ENCODE assay signal across 20 mouse cellular contexts in the genomic region with DNA sequence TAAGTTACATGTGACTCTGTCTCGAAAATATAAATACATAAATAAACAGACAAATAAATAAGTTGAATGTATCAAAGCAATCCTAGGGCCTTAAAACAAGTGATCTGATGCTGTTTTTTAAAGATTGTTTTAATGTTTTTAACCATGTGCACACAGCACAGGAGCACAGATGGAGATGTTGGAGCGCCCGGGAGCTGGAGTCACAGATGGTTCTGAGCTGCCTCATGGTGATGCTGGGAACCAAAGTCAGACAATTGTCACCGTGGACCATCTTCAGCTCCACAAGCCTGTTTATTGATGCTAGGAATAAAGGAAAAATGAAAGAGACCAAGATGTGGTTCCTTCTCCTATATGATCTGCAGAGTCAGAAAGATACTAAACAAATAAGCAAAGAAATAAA. TPM values are rescaled to one million over a fixed set of nuclear protein-coding genes. Genes with fewer than 3 reads are reported as not detected.
DNase-seq lines count a peak whose midpoint lies in the region; ATAC-seq and TF ChIP-seq lines count a peak whose summit lies in the region.
"Had no signal": no experiment of that assay in that cellular context is flagged by ENCODE, and none has a peak within 500 bp of the region (broad histone marks: within the 10 kb centered on the region; RNA-seq: fewer than 3 reads in every experiment).

No protein-coding gene starts in this region.

- no peak for TF ChIP-seq CTCF in brain, embryonic 14.5 days (IDR thresholded peaks at IDR 0.05; ENCODE audit: borderline replicate concordance, extremely low read depth, insufficient read depth, insufficient read length)

- no peaks in the 10 kb centered on the region for H3K36me3 ChIP-seq in heart, embryonic 11.5 days (ENCODE audit: control insufficient read depth, insufficient read depth, low read length)
- H3K36me3 ChIP-seq: embryonic facial prominence, embryonic 10.5 days; embryonic facial prominence, embryonic 12.5 days; forebrain, embryonic 10.5 days; forebrain, embryonic 12.5 days had no signal

- H3K9me3 ChIP-seq in heart, embryonic 11.5 days (replicated peaks; ENCODE audit: control insufficient read depth, low read length), result no peaks in the 10 kb centered on the region
- H3K9me3 ChIP-seq: embryonic facial prominence, embryonic 10.5 days; embryonic facial prominence, embryonic 12.5 days; forebrain, embryonic 10.5 days; forebrain, embryonic 12.5 days had no signal

- peak; percentile 25 for DNase-seq in layer of hippocampus, adult 11-12 months (ENCODE audit: low spot score)
- DNase-seq in layer of hippocampus, adult 9-10 months (ENCODE audit: low spot score), result no peak
- peak; percentile 17 for DNase-seq in brain, embryonic 14.5 days (ENCODE audit: low read depth)
- DNase-seq in layer of hippocampus, adult 8-10 months (ENCODE audit: low spot score in 2 of 2), result peak; percentile 26 to 43
- DNase-seq in layer of hippocampus, postnatal 36 days, result peak; percentile 7 to 35
- DNase-seq: adrenal gland, adult 2 months; adrenal gland, postnatal 10 days; adrenal gland, postnatal 25 days; cerebellum, adult 11-12 months; cerebellum, adult 2 months; cerebellum, adult 9-10 months; cerebellum, postnatal 25 days had no signal

- no peaks in the 10 kb centered on the region for H3K27me3 ChIP-seq in heart, embryonic 11.5 days (ENCODE audit: control insufficient read depth, insufficient read depth, low read length)
- H3K27me3 ChIP-seq: forebrain, embryonic 12.5 days had no signal

- no peak for ATAC-seq in erythroblast, adult 5-6 weeks (replicated peaks; ENCODE audit: low FRiP score, poor library complexity, severe bottlenecking)
- ATAC-seq in heart, embryonic 11.5 days (replicated peaks; ENCODE audit: insufficient number of reproducible peaks, low FRiP score, low TSS enrichment), result no peak
- ATAC-seq: forebrain, embryonic 14.5 days had no signal

- H3K4me1 ChIP-seq in heart, embryonic 11.5 days (ENCODE audit: control insufficient read depth, insufficient read depth, low read length), result no peaks in the 10 kb centered on the region
- H3K4me1 ChIP-seq: embryonic facial prominence, embryonic 10.5 days; embryonic facial prominence, embryonic 12.5 days; forebrain, embryonic 10.5 days; forebrain, embryonic 12.5 days had no signal

- no peak overlapping the region for H3K4me3 ChIP-seq in heart, embryonic 11.5 days (ENCODE audit: low read depth, low read length)
- H3K4me3 ChIP-seq: embryonic facial prominence, embryonic 10.5 days; embryonic facial prominence, embryonic 12.5 days; erythroblast, embryonic 14.5 days; forebrain, embryonic 10.5 days; forebrain, embryonic 12.5 days had no signal

- H3K9ac ChIP-seq in heart, embryonic 11.5 days (ENCODE audit: low read depth, low read length), result no peak overlapping the region
- H3K9ac ChIP-seq: embryonic facial prominence, embryonic 12.5 days; forebrain, embryonic 12.5 days had no signal

- WGBS in heart, embryonic 11.5 days (ENCODE audit: insufficient replicate concordance), result 81% methylated on average over 4 of the region's 4 CpGs

- no peak overlapping the region for H3K27ac ChIP-seq in heart, embryonic 11.5 days (ENCODE audit: low read depth, low read length)
- H3K27ac ChIP-seq: embryonic facial prominence, embryonic 10.5 days; embryonic facial prominence, embryonic 12.5 days; forebrain, embryonic 10.5 days; forebrain, embryonic 12.5 days had no signal

- no peak for TF ChIP-seq POLR2A in brain, embryonic 14.5 days (IDR thresholded peaks at IDR 0.05; ENCODE audit: borderline replicate concordance, extremely low read depth, insufficient read depth, insufficient read length, poor library complexity, severe bottlenecking)

- no peak overlapping the region for H3K4me2 ChIP-seq in heart, embryonic 11.5 days
- H3K4me2 ChIP-seq: embryonic facial prominence, embryonic 12.5 days; forebrain, embryonic 12.5 days had no signal

RNA-seq across cellular contexts. Expression of gene Rnf220, which starts 21.4 kb away (rescaled TPM):
- 159 and 183 TPM in 2 replicates for polyA plus RNA-seq in brain, embryonic 14.5 days (2012; rRNA removed)
- 100 to 1,000 TPM; 171 to 184 (median 178) TPM for total RNA-seq in layer of hippocampus, adult 8-10 months (2022)
- 100 to 1,000 TPM; 164 to 175 TPM for total RNA-seq in layer of hippocampus, postnatal 36 days (2021)
- total RNA-seq in erythroblast, adult 5-6 weeks (2015; ENCODE audit: low replicate concordance), result 6.3 and 19.0 TPM in 2 replicates
- total RNA-seq in erythroblast, adult 5-6 weeks (2017; ENCODE audit: low replicate concordance), result 19.5 and 22.1 TPM in 2 replicates
- 32.4 and 35.4 TPM in 2 replicates for polyA plus RNA-seq in heart, embryonic 11.5 days (2014; fragmentation: Nextera tagmentation; extraction: Ambion mirVana)

RNA-seq across cellular contexts. Expression of gene Eri3, which starts 31.9 kb away (rescaled TPM):
- 187 and 218 TPM in 2 replicates for polyA plus RNA-seq in brain, embryonic 14.5 days (2012; rRNA removed)
- total RNA-seq in layer of hippocampus, adult 8-10 months (2022), result 100 to 1,000 TPM; 182 to 220 (median 203) TPM
- 100 to 1,000 TPM; 183 to 187 TPM for total RNA-seq in layer of hippocampus, postnatal 36 days (2021)
- total RNA-seq in erythroblast, adult 5-6 weeks (2015; ENCODE audit: low replicate concordance), result 20.4 and 21.9 TPM in 2 replicates
- total RNA-seq in erythroblast, adult 5-6 weeks (2017; ENCODE audit: low replicate concordance), result 1.1 and 9.4 TPM in 2 replicates
- polyA plus RNA-seq in heart, embryonic 11.5 days (2014; fragmentation: Nextera tagmentation; extraction: Ambion mirVana), result 98.9 and 102 TPM in 2 replicates

Comparison
In these comparisons a context has a peak if more than half of its experiments do, and no peak if none do; other contexts are left out.
1. RNA of gene Rnf220, which starts 21.4 kb away (total RNA-seq): 171 to 184 TPM in layer of hippocampus, adult 8-10 months and 164 to 175 TPM in layer of hippocampus, postnatal 36 days; 6.3 to 22.1 TPM in erythroblast, adult 5-6 weeks; every median in the first group is over 4 times any median in the second.
2. RNA of gene Eri3, which starts 31.9 kb away (total RNA-seq): 182 to 220 TPM in layer of hippocampus, adult 8-10 months and 183 to 187 TPM in layer of hippocampus, postnatal 36 days; 1.1 to 21.9 TPM in erythroblast, adult 5-6 weeks; every median in the first group is over 4 times any median in the second.